Mouse (Mus musculus) myocyte (in vitro differentiated cells): ENCODE data around the gene Steap3. TPM values are rescaled to one million over a fixed set of nuclear protein-coding genes. Genes with fewer than 3 reads are reported as not detected.
A peak's percentile ranks its signal among the peaks of the same experiment; 100 is the strongest.

Source experiments
- H3K27me3 ChIP-seq: one replicate; pipeline ENCODE4 v1.6.1; 2011; ENCODE audit not compliant: control insufficient read depth, insufficient read depth, insufficient read length
- H3K36me3 ChIP-seq: one replicate; pipeline ENCODE4 v1.6.1; 2011; ENCODE audit not compliant: control insufficient read depth, insufficient read depth
- H3K4me2 ChIP-seq: one replicate; pipeline ENCODE4 v1.6.1; 2011; ENCODE audit warnings: low read depth, control low read depth
- H3K4me3 ChIP-seq: one replicate; pipeline ENCODE4 v1.5.1; 2011; ENCODE audit warnings: mild to moderate bottlenecking, control low read depth, moderate library complexity
- H3K79me2 ChIP-seq: one replicate; pipeline ENCODE4 v1.6.1; 2011; ENCODE audit not compliant: control insufficient read depth, insufficient read depth
- H3ac ChIP-seq: one replicate; pipeline ENCODE4 v1.6.1; 2011; ENCODE audit not compliant: control insufficient read depth, insufficient read length
- CEBPB ChIP-seq: IDR thresholded peaks from 2 replicates; pipeline ENCODE4 v1.6.1; 2011; ENCODE audit warnings: mild to moderate bottlenecking, moderate library complexity; ENCODE audit not compliant: poor library complexity, insufficient read depth, severe bottlenecking
- E2F4 ChIP-seq: IDR thresholded peaks from one replicate; pipeline ENCODE4 v1.6.1; 2011; ENCODE audit warnings: mild to moderate bottlenecking, control low read depth, moderate library complexity; ENCODE audit not compliant: insufficient read depth
- MAX ChIP-seq: IDR thresholded peaks from one replicate; pipeline ENCODE4 v1.6.1; 2011; ENCODE audit warnings: low read depth, mild to moderate bottlenecking, control low read depth
- MYOD1 ChIP-seq, 3 experiments: IDR thresholded peaks; one replicate each; pipeline ENCODE4 v1.6.1; 2011; ENCODE audit warnings: control low read depth in 2 of 3, low read depth in 2 of 3, mild to moderate bottlenecking in 2 of 3, moderate library complexity in 1 of 3; ENCODE audit not compliant: insufficient read length in 2 of 3, control insufficient read depth in 1 of 3
- MYOG ChIP-seq, 3 experiments: IDR thresholded peaks; one replicate each; pipeline ENCODE4 v1.6.1; 2011; ENCODE audit warnings: control low read depth in 2 of 3, low read depth in 2 of 3, mild to moderate bottlenecking in 2 of 3; ENCODE audit not compliant: insufficient read length in 2 of 3, control insufficient read depth in 1 of 3, insufficient read depth in 1 of 3
- POLR2A ChIP-seq: IDR thresholded peaks from one replicate; pipeline ENCODE4 v1.6.1; 2011; ENCODE audit warnings: low read depth, mild to moderate bottlenecking, control low read depth, moderate library complexity; ENCODE audit not compliant: insufficient read length
- POLR2AphosphoS2 ChIP-seq: IDR thresholded peaks from one replicate; pipeline ENCODE4 v1.6.1; 2011; ENCODE audit warnings: low read depth, control low read depth; ENCODE audit not compliant: insufficient read length
- REST ChIP-seq: IDR thresholded peaks from one replicate; pipeline ENCODE4 v1.6.1; 2011; ENCODE audit warnings: mild to moderate bottlenecking, control low read depth, moderate library complexity; ENCODE audit not compliant: insufficient read depth, insufficient read length
- SRF ChIP-seq: IDR thresholded peaks from one replicate; pipeline ENCODE4 v1.6.1; 2011; ENCODE audit warnings: low read depth; ENCODE audit not compliant: control insufficient read depth, insufficient read length
- TCF12 ChIP-seq: IDR thresholded peaks from one replicate; pipeline ENCODE4 v1.6.1; 2011; ENCODE audit warnings: mild to moderate bottlenecking, control low read depth; ENCODE audit not compliant: poor library complexity, insufficient read depth, severe bottlenecking
- TCF3 ChIP-seq: IDR thresholded peaks from one replicate; pipeline ENCODE4 v1.6.1; 2011; ENCODE audit warnings: low read depth, control low read depth; ENCODE audit not compliant: insufficient read length
- USF1 ChIP-seq: IDR thresholded peaks from one replicate; pipeline ENCODE4 v1.6.1; 2011; ENCODE audit warnings: low read depth, mild to moderate bottlenecking, control low read depth, moderate library complexity
- polyA plus RNA-seq: library from polyadenylated mRNA; unstranded; fragments of >200 nt; fragmentation: generic; extraction: Trizol; gene quantifications from one replicate; pipeline ENCODE4 v1.2.1, GENCODE M21; 2012; ENCODE audit warnings: missing spikeins

Gene Steap3
- polyA plus RNA-seq, 1 experiment, result 33.7 TPM

- Histone ChIP-seq H3K27me3 (no peaks in the 10 kb centered on the region), H3ac (no peak overlapping the region), H3K4me3 (no peak overlapping the region), H3K36me3 (no peaks in the 10 kb centered on the region), H3K4me2 (peak overlapping the region; percentile 24), H3K79me2 (no peaks in the 10 kb centered on the region)
- TF ChIP-seq E2F4 (no peak), CEBPB (peak; percentile 21; the same call in 1 of the 2 replicates)
These were observed 24.3 kb downstream of the Steap3 start for GRCm38 (mm10) chr1:120248156-120248555.

GRCm38 (mm10) chr1:120247351-120247750, 25.2 kb downstream of the Steap3 start:
- Histone ChIP-seq H3K27me3 (no peaks in the 10 kb centered on the region), H3K4me2 (no peak overlapping the region), H3K36me3 (no peaks in the 10 kb centered on the region), H3K79me2 (no peaks in the 10 kb centered on the region), H3ac (no peak overlapping the region), H3K4me3 (no peak overlapping the region)
- TF ChIP-seq USF1 (no peak), CEBPB (no peak), POLR2AphosphoS2 (no peak), POLR2A (no peak), E2F4 (no peak), TCF12 (no peak), REST (no peak), MYOD1 (IDR thresholded peaks at IDR 0.05; ENCODE audit: control insufficient read depth in 1 of 3, insufficient read length in 2 of 3, low read depth in 2 of 3) (no peak), MAX (no peak), TCF3 (no peak), SRF (no peak), MYOG (IDR thresholded peaks at IDR 0.05; ENCODE audit: control insufficient read depth in 1 of 3, insufficient read depth in 1 of 3, insufficient read length in 2 of 3, low read depth in 2 of 3) (no peak)

GRCm38 (mm10) chr1:120246946-120247345, 25.6 kb downstream of the Steap3 start:
- TF ChIP-seq POLR2AphosphoS2 (no peak), SRF (no peak), POLR2A (no peak), REST (no peak), MYOD1 (IDR thresholded peaks at IDR 0.05; ENCODE audit: control insufficient read depth in 1 of 3, insufficient read length in 2 of 3, low read depth in 2 of 3) (no peak), TCF3 (no peak), MYOG (IDR thresholded peaks at IDR 0.05; ENCODE audit: control insufficient read depth in 1 of 3, insufficient read depth in 1 of 3, insufficient read length in 2 of 3, low read depth in 2 of 3) (no peak), CEBPB (no peak), E2F4 (no peak), MAX (no peak), USF1 (no peak), TCF12 (no peak)
- H3K27me3 ChIP-seq, result no peaks in the 10 kb centered on the region
- no peak overlapping the region for H3K4me3 ChIP-seq
- H3ac ChIP-seq, result no peak overlapping the region
- no peaks in the 10 kb centered on the region for H3K36me3 ChIP-seq
- no peak overlapping the region for H3K4me2 ChIP-seq
- H3K79me2 ChIP-seq, result no peaks in the 10 kb centered on the region

GRCm38 (mm10) chr1:120245661-120246131, 26.8 kb downstream of the Steap3 start:
- Histone ChIP-seq H3K36me3 (no peaks in the 10 kb centered on the region), H3ac (no peak overlapping the region), H3K4me3 (no peak overlapping the region), H3K27me3 (no peaks in the 10 kb centered on the region), H3K4me2 (peak overlapping the region; percentile 19), H3K79me2 (no peaks in the 10 kb centered on the region)
- peak; percentile 71 to 88 (median 83) for TF ChIP-seq MYOD1 (IDR thresholded peaks at IDR 0.05; ENCODE audit: control insufficient read depth in 1 of 3, insufficient read length in 2 of 3, low read depth in 2 of 3)
- TF ChIP-seq MYOG (IDR thresholded peaks at IDR 0.05; ENCODE audit: control insufficient read depth in 1 of 3, insufficient read depth in 1 of 3, insufficient read length in 2 of 3, low read depth in 2 of 3), result peak in 2 of 3 experiments; percentile 79 to 85
- TF ChIP-seq TCF12, result peak; percentile 11
- no peak for TF ChIP-seq POLR2A
- no peak for TF ChIP-seq CEBPB
- TF ChIP-seq SRF, result no peak
- no peak for TF ChIP-seq E2F4
- TF ChIP-seq MAX, result no peak
- no peak for TF ChIP-seq POLR2AphosphoS2
- TF ChIP-seq REST, result no peak
- no peak for TF ChIP-seq USF1
- no peak for TF ChIP-seq TCF3

GRCm38 (mm10) chr1:120244646-120245045, 27.9 kb downstream of the Steap3 start:
- TF ChIP-seq MYOD1 (IDR thresholded peaks at IDR 0.05; ENCODE audit: control insufficient read depth in 1 of 3, insufficient read length in 2 of 3, low read depth in 2 of 3) (peak in 1 of 3 experiments; percentile 74), MYOG (IDR thresholded peaks at IDR 0.05; ENCODE audit: control insufficient read depth in 1 of 3, insufficient read depth in 1 of 3, insufficient read length in 2 of 3, low read depth in 2 of 3) (no peak)
- Histone ChIP-seq H3K36me3 (no peaks in the 10 kb centered on the region), H3K27me3 (no peaks in the 10 kb centered on the region), H3K4me2 (no peak overlapping the region), H3K4me3 (no peak overlapping the region), H3K79me2 (no peaks in the 10 kb centered on the region), H3ac (no peak overlapping the region)
